In genomic region chr9:35024591-35025496, GRCm38 (mm10) we compare ENCODE assay signal across 8 mouse cellular contexts.
DNase-seq lines count a peak whose midpoint lies in the region; ATAC-seq and TF ChIP-seq lines count a peak whose summit lies in the region.

No protein-coding gene starts in this region.

- no peaks in the 10 kb centered on the region; the same call in 1 of the 2 replicates for H3K27me3 ChIP-seq in kidney, embryonic 16.5 days (ENCODE audit: insufficient read depth, low read length)
- peaks cover 6% of the 10 kb centered on the region; the same call in 1 of the 2 replicates for H3K27me3 ChIP-seq in forebrain, embryonic 15.5 days
- no peaks in the 10 kb centered on the region for H3K27me3 ChIP-seq in limb, embryonic 14.5 days (ENCODE audit: control insufficient read depth, insufficient read depth, low read length)

- no peak for TF ChIP-seq POLR2A in limb, embryonic 14.5 days (IDR thresholded peaks at IDR 0.05; ENCODE audit: borderline replicate concordance, extremely low read depth, insufficient read depth, insufficient read length)

- no peak overlapping the region for H3K27ac ChIP-seq in kidney, embryonic 16.5 days (ENCODE audit: low read length)
- H3K27ac ChIP-seq in forebrain, embryonic 15.5 days (replicated peaks) = no peak overlapping the region
- no peak overlapping the region for H3K27ac ChIP-seq in limb, embryonic 14.5 days (replicated peaks; ENCODE audit: low read depth, low read length)

- WGBS in kidney, embryonic 16.5 days = 6% methylated on average over 25 of the region's 25 CpGs
- 8% methylated on average over 25 of the region's 25 CpGs for WGBS in forebrain, embryonic 15.5 days
- WGBS in limb, embryonic 14.5 days = 7% methylated on average over 24 of the region's 25 CpGs

- ATAC-seq in kidney, embryonic 16.5 days (ENCODE audit: low FRiP score, low TSS enrichment) = peak; percentile 34; the same call in 1 of the 2 replicates
- peak; percentile 33 for ATAC-seq in forebrain, embryonic 15.5 days (replicated peaks)
- no peak for ATAC-seq in limb, embryonic 14.5 days (ENCODE audit: low FRiP score, low read depth)

- no peak for DNase-seq in kidney, adult 9 months
- DNase-seq in limb, embryonic 14.5 days (ENCODE audit: low spot score) = no peak
- peak; percentile 31 for DNase-seq in retina, postnatal 1 day
- DNase-seq in adrenal gland, adult (ENCODE audit: inconsistent age in 2 of 2, low spot score in 1 of 2) = no peak
- no peak for DNase-seq in frontal cortex, postnatal 10 days (ENCODE audit: low spot score in 2 of 2)
- DNase-seq in spleen, postnatal 4 days (ENCODE audit: low spot score in 2 of 2) = no peak

- peak overlapping the region; percentile 57 for H3K9ac ChIP-seq in kidney, embryonic 16.5 days (replicated peaks; ENCODE audit: low read length)
- no peak overlapping the region; the same call in 1 of the 2 replicates for H3K9ac ChIP-seq in forebrain, embryonic 15.5 days (replicated peaks)
- peak overlapping the region; percentile 50 for H3K9ac ChIP-seq in limb, embryonic 14.5 days (ENCODE audit: low read depth, low read length, severe bottlenecking)

- H3K9me3 ChIP-seq in kidney, embryonic 16.5 days (ENCODE audit: low read length) = no peaks in the 10 kb centered on the region
- H3K9me3 ChIP-seq in forebrain, embryonic 15.5 days = no peaks in the 10 kb centered on the region
- H3K9me3 ChIP-seq in limb, embryonic 14.5 days (ENCODE audit: control insufficient read depth, low read length) = no peaks in the 10 kb centered on the region

- H3K4me2 ChIP-seq in kidney, embryonic 16.5 days (replicated peaks; ENCODE audit: low read depth, low read length) = peak overlapping the region; percentile 65
- peak overlapping the region; percentile 41 for H3K4me2 ChIP-seq in forebrain, embryonic 15.5 days (replicated peaks)
- H3K4me2 ChIP-seq in limb, embryonic 14.5 days (replicated peaks; ENCODE audit: low read depth, low read length, severe bottlenecking) = peak overlapping the region; percentile 59

- no peaks in the 10 kb centered on the region for H3K36me3 ChIP-seq in kidney, embryonic 16.5 days (ENCODE audit: insufficient read depth, low read length)
- H3K36me3 ChIP-seq in forebrain, embryonic 15.5 days = no peaks in the 10 kb centered on the region
- H3K36me3 ChIP-seq in limb, embryonic 14.5 days (ENCODE audit: control insufficient read depth, insufficient read depth, low read length) = no peaks in the 10 kb centered on the region; the same call in 1 of the 2 replicates

- peaks cover 21% of the 10 kb centered on the region for H3K4me1 ChIP-seq in kidney, embryonic 16.5 days (ENCODE audit: insufficient read depth, low read length)
- H3K4me1 ChIP-seq in forebrain, embryonic 15.5 days = peaks cover 12% of the 10 kb centered on the region
- H3K4me1 ChIP-seq in limb, embryonic 14.5 days (ENCODE audit: control insufficient read depth, insufficient read depth, low read length) = peaks cover 24% of the 10 kb centered on the region

- peak overlapping the region; percentile 42 for H3K4me3 ChIP-seq in kidney, embryonic 16.5 days (ENCODE audit: low read length)
- H3K4me3 ChIP-seq in forebrain, embryonic 15.5 days = peak overlapping the region; percentile 22
- peak overlapping the region; percentile 30 for H3K4me3 ChIP-seq in limb, embryonic 14.5 days (replicated peaks; ENCODE audit: low read length)
